8 mouse cellular contexts compared by ENCODE assay signal in the genomic region with DNA sequence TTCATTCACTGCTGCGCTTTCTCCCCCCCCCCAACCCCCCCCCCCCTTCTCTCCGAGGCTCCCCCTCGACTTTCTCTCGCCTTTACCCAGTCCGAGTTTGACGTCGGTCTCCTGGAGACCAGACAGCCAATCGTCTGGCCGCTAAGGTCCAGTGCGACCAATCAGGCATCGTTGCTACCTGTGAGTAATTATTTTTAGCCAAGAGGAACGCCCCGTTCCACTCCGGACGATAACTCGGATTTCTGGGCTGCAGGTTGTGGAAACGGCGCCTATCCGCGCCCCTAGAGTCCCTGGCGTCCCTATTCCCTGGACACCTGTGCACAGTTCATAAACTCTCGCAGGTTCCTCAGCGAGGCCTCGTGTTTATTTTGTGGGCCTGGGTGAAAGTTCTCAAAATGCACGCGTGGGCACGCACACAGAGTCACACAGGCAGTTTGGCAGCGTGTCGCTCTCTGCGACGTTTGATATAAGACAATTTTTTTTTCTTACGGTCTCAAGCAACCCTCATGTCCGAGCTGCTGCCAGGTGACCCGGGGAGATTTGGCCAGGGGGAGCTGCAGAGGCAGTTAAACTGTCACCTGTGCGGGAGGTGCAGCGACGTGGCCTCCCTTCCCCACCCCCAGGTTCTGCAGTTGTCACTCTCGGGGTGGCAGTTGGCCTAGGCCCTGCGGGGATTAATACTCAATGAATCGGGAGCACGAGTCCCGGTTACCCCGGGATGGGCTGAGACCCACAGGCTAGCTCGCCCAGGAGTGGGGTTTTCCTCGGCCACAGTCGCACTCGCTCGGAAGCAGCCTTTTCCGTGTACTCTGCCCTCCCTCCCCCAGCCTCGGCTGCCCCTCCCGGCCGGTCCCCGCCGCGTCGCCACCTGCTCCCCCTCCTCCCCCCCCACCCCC. TPM values are rescaled to one million over a fixed set of nuclear protein-coding genes. Genes with fewer than 3 reads are reported as not detected.
DNase-seq lines count a peak whose midpoint lies in the region; ATAC-seq and TF ChIP-seq lines count a peak whose summit lies in the region.

No protein-coding gene starts in this region.

- no peak for TF ChIP-seq CTCF in cortical plate, adult 2 months (IDR thresholded peaks at IDR 0.05; ENCODE audit: extremely low read depth, insufficient read depth, low read length)

- H3K4me1 ChIP-seq in cortical plate, adult 2 months (ENCODE audit: control insufficient read depth, insufficient read depth, low read length) = peaks cover 11% of the 10 kb centered on the region

- intact Hi-C loops in left cerebral cortex, postnatal 10 days (cut with DNase I) = loop anchor here (2.0 to 5.0 kb wide), 2 partner anchors 50 to 63 kb away; no protein-coding TSS in a partner anchor

- H3K27ac ChIP-seq in cortical plate, adult 2 months (ENCODE audit: insufficient read depth, low read length) = peak overlapping the region; percentile 97

- peak; percentile 53 for ATAC-seq in activated CD4-positive, CD25-positive, alpha-beta regulatory T cell, adult 4 months
- peak; percentile 54 for ATAC-seq in inflammation-experienced regulatory T-cells, adult 6 months
- ATAC-seq in megakaryocyte-erythroid progenitor cell, adult 5-6 weeks (replicated peaks; ENCODE audit: low FRiP score, low TSS enrichment, poor library complexity, severe bottlenecking) = peak; percentile 81

- peak; percentile 71 for DNase-seq in gastrocnemius, postnatal 10 days
- DNase-seq in left cerebral cortex, postnatal 10 days (ENCODE audit: extremely low spot score in 1 of 2, low spot score in 2 of 2) = peak; percentile 92 to 95
- peak; percentile 94 for DNase-seq in right cerebral cortex, postnatal 25 days
- DNase-seq in urinary bladder, postnatal 4 days (ENCODE audit: low spot score in 2 of 2) = peak; percentile 82 to 83

- peak overlapping the region; percentile 42 for H3K4me3 ChIP-seq in cortical plate, adult 2 months (ENCODE audit: insufficient read depth, low read length)

- TF ChIP-seq POLR2A in cortical plate, adult 2 months (IDR thresholded peaks at IDR 0.05; ENCODE audit: extremely low read depth, insufficient read depth, low read length) = peak; percentile 85

RNA-seq across cellular contexts. Expression of a gene that starts 0.8 kb away (rescaled TPM):
- 1 to 10 TPM; 5.3 to 5.8 TPM for polyA plus RNA-seq in activated CD4-positive, CD25-positive, alpha-beta regulatory T cell, adult 4 months (2017; shearing (Covaris generic))
- polyA plus RNA-seq in cortical plate, adult 2 months (2012; rRNA removed) = 31.6 and 33.8 TPM in 2 replicates
- 100 to 1,000 TPM in 1 of 2 experiments, 10 to 100 TPM in 1; 85.6 to 102 TPM for total RNA-seq in gastrocnemius, postnatal 10 days (2021)
- polyA plus RNA-seq in inflammation-experienced regulatory T-cells, adult 6 months (2017; shearing (Covaris generic)) = 1 to 10 TPM; 4.3 to 6.7 (median 5.3) TPM
- 10 to 100 TPM; 29.9 to 30.9 TPM for total RNA-seq in left cerebral cortex, postnatal 10 days (2021)
- 5.1 and 8.7 TPM in 2 replicates for total RNA-seq in megakaryocyte-erythroid progenitor cell, adult 5-6 weeks (2014; fragmentation: Nextera tagmentation)
- 4.4 and 7.8 TPM in 2 replicates for total RNA-seq in megakaryocyte-erythroid progenitor cell, adult 5-6 weeks (2017)

RNA-seq across cellular contexts. Expression of a gene that starts 35.4 kb away (rescaled TPM):
- polyA plus RNA-seq in activated CD4-positive, CD25-positive, alpha-beta regulatory T cell, adult 4 months (2017; shearing (Covaris generic)) = 1 to 10 TPM in 1 of 2 experiments, under 1 TPM in 1; 0.65 to 1.0 TPM
- 1.1 and 1.3 TPM in 2 replicates for polyA plus RNA-seq in cortical plate, adult 2 months (2012; rRNA removed)
- 1 to 10 TPM; 1.9 to 2.6 TPM for total RNA-seq in gastrocnemius, postnatal 10 days (2021)
- polyA plus RNA-seq in inflammation-experienced regulatory T-cells, adult 6 months (2017; shearing (Covaris generic)) = 1 to 10 TPM in 2 of 3 experiments, under 1 TPM in 1; 0.10 to 1.5 (median 1.2) TPM
- total RNA-seq in left cerebral cortex, postnatal 10 days (2021) = 1 to 10 TPM; 1.0 to 1.3 TPM
- total RNA-seq in megakaryocyte-erythroid progenitor cell, adult 5-6 weeks (2014; fragmentation: Nextera tagmentation) = 0.61 and 0.87 TPM in 2 replicates
- 0.50 TPM in 1 of 2 replicates, not detected in the other for total RNA-seq in megakaryocyte-erythroid progenitor cell, adult 5-6 weeks (2017)

Comparison
In these comparisons a context has a peak if more than half of its experiments do, and no peak if none do; other contexts are left out.
1. Peak in every context shown above with its lines: DNase-seq, ATAC-seq, H3K4me3 ChIP-seq and H3K27ac ChIP-seq.